Mouse (Mus musculus) lung, embryonic 15.5 days (tissue): ENCODE data around the gene Scnn1a. TPM values are rescaled to one million over a fixed set of nuclear protein-coding genes. Genes with fewer than 3 reads are reported as not detected.
A peak's percentile ranks its signal among the peaks of the same experiment; 100 is the strongest.
"Not testable (repeated sequence)": the region's sequence is repeated elsewhere in the genome, so short reads cannot be mapped to it uniquely, and the experiment has no call there.

Experiments
- ATAC-seq: fragments of 200-750 bp; cut with Nextera tagmentation; 2 replicates; pipeline ENCODE4 v1.8.0; 2017; ENCODE audit warnings: moderate number of reproducible peaks, borderline replicate concordance; ENCODE audit not compliant: low FRiP score, low TSS enrichment; ENCODE audit errors: extremely low read depth
- H3K27ac ChIP-seq: fragments of 300-500 bp; sonication (generic); 2 replicates; pipeline ENCODE4 v1.5.1; 2015; ENCODE audit warnings: moderate library complexity, mild to moderate bottlenecking, inconsistent platforms
- H3K27me3 ChIP-seq: fragments of 300-500 bp; sonication (generic); 2 replicates; pipeline ENCODE4 v1.6.1; 2015; ENCODE audit warnings: inconsistent platforms
- H3K36me3 ChIP-seq: fragments of 300-500 bp; sonication (generic); 2 replicates; pipeline ENCODE4 v1.6.1; 2015; ENCODE audit warnings: inconsistent platforms
- H3K4me1 ChIP-seq: fragments of 300-500 bp; sonication (generic); 2 replicates; pipeline ENCODE4 v1.6.1; 2015; ENCODE audit warnings: inconsistent platforms
- H3K4me2 ChIP-seq: fragments of 300-500 bp; sonication (generic); 2 replicates; pipeline ENCODE4 v1.6.1; 2015; ENCODE audit warnings: inconsistent platforms, mild to moderate bottlenecking, moderate library complexity
- H3K4me3 ChIP-seq: fragments of 300-500 bp; sonication (generic); 2 replicates; pipeline ENCODE4 v1.5.1; 2015; ENCODE audit warnings: mild to moderate bottlenecking, inconsistent platforms
- H3K9ac ChIP-seq: fragments of 300-500 bp; sonication (generic); 2 replicates; pipeline ENCODE4 v1.6.1; 2015; ENCODE audit warnings: inconsistent platforms
- H3K9me3 ChIP-seq: fragments of 300-500 bp; sonication (generic); 2 replicates; pipeline ENCODE4 v1.6.1; 2016; ENCODE audit warnings: inconsistent platforms
- WGBS: fragments of 180-500 bp; shearing (Covaris S2); methylation state at CpG from one replicate; pipeline ENCODE4 v1.1.7; 2015; 5-methylcytosine and 5-hydroxymethylcytosine counted together
- polyA plus RNA-seq: library from polyadenylated mRNA; unstranded; fragments of >200 nt; fragmentation: Nextera tagmentation; extraction: Ambion mirVana; gene quantifications from 2 replicates; pipeline ENCODE4 v1.2.1, GENCODE M21; 2015

Scnn1a gene
- polyA plus RNA-seq, 1 experiment from 2014 or later, result 5.8 TPM

DNA sequence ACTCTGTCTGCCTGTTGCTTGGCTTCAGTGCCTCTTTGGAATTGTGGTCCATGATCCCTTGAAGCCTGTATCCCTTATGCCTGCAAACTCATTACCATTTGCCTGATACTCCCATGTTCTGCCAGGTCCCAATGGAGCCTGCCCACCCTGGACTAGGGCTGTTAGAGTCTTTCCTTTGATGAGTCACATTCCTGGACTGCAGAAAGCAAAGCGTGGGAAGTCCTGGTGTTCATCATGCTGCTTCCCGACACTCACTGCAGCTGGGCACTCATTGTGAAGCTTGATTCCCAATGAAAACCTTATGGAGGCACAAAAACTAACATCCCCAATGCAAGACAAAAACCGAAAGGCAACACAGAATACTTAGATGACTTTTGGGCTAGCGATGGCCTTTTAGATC, 29.1 kb upstream of the Scnn1a start:
- Histone ChIP-seq H3K9ac (no peak overlapping the region), H3K4me1 (peaks cover 3% of the 10 kb centered on the region; the same call in 1 of the 2 replicates), H3K36me3 (no peaks in the 10 kb centered on the region), H3K27me3 (no peaks in the 10 kb centered on the region), H3K9me3 (no peaks in the 10 kb centered on the region), H3K4me3 (no peak overlapping the region), H3K27ac (no peak overlapping the region), H3K4me2 (no peak overlapping the region)
- no peak for ATAC-seq
- WGBS, result 73% methylated on average over 4 of the region's 4 CpGs

- ATAC-seq, result no peak
- Histone ChIP-seq H3K9me3 (no peaks in the 10 kb centered on the region), H3K4me3 (no peak overlapping the region), H3K27me3 (no peaks in the 10 kb centered on the region), H3K36me3 (no peaks in the 10 kb centered on the region), H3K4me1 (peaks cover 3% of the 10 kb centered on the region; the same call in 1 of the 2 replicates), H3K4me2 (no peak overlapping the region), H3K27ac (no peak overlapping the region), H3K9ac (no peak overlapping the region)
- WGBS, result 84% methylated on average over 7 of the region's 7 CpGs
Observed at GRCm38 (mm10) chr6:125292256-125292655, 28.2 kb upstream of the Scnn1a start.

DNA sequence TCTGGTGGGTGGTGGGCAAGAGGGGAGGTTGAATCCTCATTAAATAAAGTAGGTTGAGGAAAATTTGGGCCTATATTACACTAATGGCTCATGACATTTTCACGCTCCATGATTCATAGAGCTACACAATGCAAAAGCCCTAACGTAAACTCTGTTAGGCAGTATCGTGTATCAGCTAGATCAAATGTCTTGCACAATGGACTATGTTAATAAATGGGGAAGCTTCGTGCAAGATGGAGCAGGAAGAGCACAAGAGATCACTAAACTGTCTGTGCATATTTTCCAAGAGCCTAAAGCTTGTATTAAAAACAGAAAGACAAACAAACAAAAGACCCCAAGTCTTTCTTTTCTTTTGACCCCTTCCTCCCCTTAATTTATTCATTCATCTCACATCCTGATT, 26.4 kb upstream of the Scnn1a start:
- WGBS, result 64% methylated on average over 4 of the region's 4 CpGs
- Histone ChIP-seq H3K4me3 (no peak overlapping the region), H3K36me3 (no peaks in the 10 kb centered on the region), H3K4me2 (no peak overlapping the region), H3K27me3 (no peaks in the 10 kb centered on the region), H3K27ac (no peak overlapping the region), H3K9ac (no peak overlapping the region), H3K4me1 (no peaks in the 10 kb centered on the region), H3K9me3 (no peaks in the 10 kb centered on the region)
- ATAC-seq, result no peak

GRCm38 (mm10) chr6:125297149-125297820, 23.2 kb upstream of the Scnn1a start:
- Histone ChIP-seq H3K27ac (no peak overlapping the region), H3K27me3 (no peaks in the 10 kb centered on the region), H3K9me3 (no peaks in the 10 kb centered on the region), H3K4me1 (peaks cover 5% of the 10 kb centered on the region), H3K4me3 (no peak overlapping the region), H3K4me2 (no peak overlapping the region), H3K36me3 (no peaks in the 10 kb centered on the region), H3K9ac (no peak overlapping the region)
- 65% methylated on average over 5 of the region's 5 CpGs for WGBS
- ATAC-seq, result no peak

DNA sequence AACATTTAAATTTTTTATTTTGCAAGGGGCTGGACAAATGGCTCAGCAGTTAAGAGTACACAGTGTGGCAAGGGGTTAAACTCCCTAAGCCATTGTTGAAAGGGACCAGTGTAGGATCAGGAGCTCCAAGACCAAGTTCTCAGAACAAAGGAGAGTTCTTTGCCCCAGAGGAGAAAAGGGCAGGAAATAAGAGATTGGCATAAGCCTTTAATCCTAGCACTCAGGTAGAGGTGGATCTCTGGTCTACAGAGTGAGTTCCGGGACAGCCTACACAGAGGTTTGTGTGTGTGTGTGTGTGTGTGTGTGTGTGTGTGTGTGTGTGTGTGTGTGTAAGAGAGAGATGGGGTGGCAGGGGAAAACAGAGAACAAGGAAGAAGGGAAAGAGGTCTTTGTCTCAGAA, 19.5 kb upstream of the Scnn1a start:
- Histone ChIP-seq H3K36me3 (0 out of 2 replicates have a peak, but pooled peaks cover 6% of the 10 kb centered on the region), H3K4me3 (no peak overlapping the region), H3K27me3 (no peaks in the 10 kb centered on the region), H3K4me2 (no peak overlapping the region), H3K27ac (no peak overlapping the region), H3K9me3 (no peaks in the 10 kb centered on the region), H3K4me1 (peaks cover 17% of the 10 kb centered on the region), H3K9ac (no peak overlapping the region)
- 83% methylated on average over 1 of the region's 1 CpGs for WGBS
- ATAC-seq, result no peak

DNA sequence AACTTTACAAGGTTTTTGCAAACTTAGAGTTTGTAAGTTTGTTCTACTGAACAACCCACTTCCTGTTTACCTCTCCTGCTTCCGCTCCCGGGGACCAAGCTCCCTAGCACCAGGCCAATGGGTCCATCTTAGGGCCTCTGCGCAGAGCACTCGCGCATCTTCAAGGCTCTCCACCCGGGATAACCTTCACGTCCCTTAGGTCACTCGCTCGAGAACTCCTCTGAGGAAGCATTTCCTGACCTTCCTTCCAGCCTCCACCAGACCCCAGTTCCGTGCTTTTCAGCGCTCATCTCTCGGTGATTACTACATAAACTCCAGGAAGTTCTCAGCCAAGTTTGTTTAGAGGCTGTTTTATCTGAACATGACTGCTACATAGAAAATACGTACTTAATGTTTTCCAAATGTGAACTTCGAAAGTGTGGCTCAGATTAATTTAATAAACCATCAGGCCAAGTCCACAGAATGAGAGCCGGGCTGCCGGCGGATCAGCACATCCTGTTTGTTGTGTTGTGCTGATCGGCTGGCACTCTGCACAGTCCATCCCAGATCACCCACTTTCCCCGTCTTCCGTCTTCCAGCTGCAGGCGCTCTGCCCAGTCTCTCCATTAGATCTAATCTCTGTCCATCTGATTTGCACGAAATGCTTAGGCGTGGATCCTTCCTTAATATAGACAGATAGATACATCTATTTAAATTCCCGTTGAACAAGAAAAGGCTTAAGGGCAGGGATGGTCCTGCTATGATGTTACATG, 18.1 kb upstream of the Scnn1a start:
- Histone ChIP-seq H3K4me2 (peak overlapping the region; percentile 21; the same call in 1 of the 2 replicates), H3K9me3 (no peaks in the 10 kb centered on the region), H3K9ac (no peak overlapping the region), H3K27me3 (no peaks in the 10 kb centered on the region), H3K4me3 (no peak overlapping the region), H3K36me3 (peaks cover 20% of the 10 kb centered on the region), H3K27ac (peak overlapping the region; percentile 80), H3K4me1 (peaks cover 17% of the 10 kb centered on the region)
- no peak for ATAC-seq
- WGBS, result 43% methylated on average over 24 of the region's 24 CpGs

DNA sequence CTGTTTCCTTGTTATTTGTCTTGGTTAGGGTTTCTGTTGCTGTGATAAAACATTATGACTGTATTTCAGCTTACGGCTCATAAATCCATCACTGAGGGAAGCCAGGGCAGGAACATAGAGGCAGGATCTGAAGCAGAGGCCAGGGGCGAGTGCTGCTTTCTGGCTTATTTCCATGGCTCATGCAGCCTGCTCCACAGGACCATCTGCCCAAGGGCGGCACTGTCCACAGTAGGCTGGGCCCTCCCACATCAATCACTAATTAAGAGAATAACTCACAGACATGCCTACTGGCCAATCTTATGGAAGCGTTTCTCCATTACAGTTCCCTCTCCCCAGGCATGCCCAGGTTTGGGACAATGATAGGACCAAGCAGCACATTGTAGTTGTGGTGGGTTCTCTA, 17.2 kb upstream of the Scnn1a start:
- peak overlapping the region; percentile 80 for H3K27ac ChIP-seq
- no peak overlapping the region; the same call in 1 of the 2 replicates for H3K4me2 ChIP-seq
- H3K9me3 ChIP-seq, result no peaks in the 10 kb centered on the region
- peaks cover 25% of the 10 kb centered on the region for H3K36me3 ChIP-seq
- WGBS, result 70% methylated on average over 4 of the region's 4 CpGs
- H3K9ac ChIP-seq, result no peak overlapping the region
- ATAC-seq, result no peak
- H3K4me3 ChIP-seq, result no peak overlapping the region
- peaks cover 17% of the 10 kb centered on the region for H3K4me1 ChIP-seq
- H3K27me3 ChIP-seq, result no peaks in the 10 kb centered on the region

DNA sequence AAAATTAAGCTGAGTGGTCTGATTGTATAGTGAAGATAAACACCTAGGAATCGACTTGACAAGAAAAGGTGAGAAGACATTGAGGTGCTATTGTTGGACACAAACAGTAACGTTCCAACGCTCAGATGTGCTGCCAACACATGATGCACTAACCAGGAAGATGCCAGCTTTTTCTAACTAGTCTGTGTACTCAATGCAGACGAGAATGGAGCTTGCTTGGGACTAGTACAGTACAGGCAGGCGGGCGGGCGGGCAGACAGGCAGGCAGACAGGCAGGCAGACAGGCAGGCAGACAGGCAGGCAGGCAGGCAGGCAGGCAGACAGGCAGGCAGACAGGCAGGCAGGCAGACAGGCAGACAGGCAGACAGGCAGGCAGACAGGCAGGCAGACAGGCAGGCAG, 16.1 kb upstream of the Scnn1a start:
- not testable (repeated sequence) for H3K4me2 ChIP-seq, H3K4me3 ChIP-seq, H3K9me3 ChIP-seq, H3K9ac ChIP-seq, H3K27ac ChIP-seq, ATAC-seq, H3K27me3 ChIP-seq
- H3K36me3 ChIP-seq, result peaks cover 36% of the 10 kb centered on the region
- 81% methylated on average over 7 of the region's 7 CpGs for WGBS
- peaks cover 25% of the 10 kb centered on the region for H3K4me1 ChIP-seq

- H3K9ac ChIP-seq, result no peak overlapping the region
- peaks cover 26% of the 10 kb centered on the region for H3K4me1 ChIP-seq
- 88% methylated on average over 6 of the region's 6 CpGs for WGBS
- H3K4me2 ChIP-seq, result no peak overlapping the region
- ATAC-seq, result no peak
- H3K27me3 ChIP-seq, result no peaks in the 10 kb centered on the region
- H3K4me3 ChIP-seq, result no peak overlapping the region
- peaks cover 40% of the 10 kb centered on the region for H3K36me3 ChIP-seq
- H3K9me3 ChIP-seq, result no peaks in the 10 kb centered on the region
- no peak overlapping the region for H3K27ac ChIP-seq
Observed at GRCm38 (mm10) chr6:125305465-125305864, 15.0 kb upstream of the Scnn1a start.

DNA sequence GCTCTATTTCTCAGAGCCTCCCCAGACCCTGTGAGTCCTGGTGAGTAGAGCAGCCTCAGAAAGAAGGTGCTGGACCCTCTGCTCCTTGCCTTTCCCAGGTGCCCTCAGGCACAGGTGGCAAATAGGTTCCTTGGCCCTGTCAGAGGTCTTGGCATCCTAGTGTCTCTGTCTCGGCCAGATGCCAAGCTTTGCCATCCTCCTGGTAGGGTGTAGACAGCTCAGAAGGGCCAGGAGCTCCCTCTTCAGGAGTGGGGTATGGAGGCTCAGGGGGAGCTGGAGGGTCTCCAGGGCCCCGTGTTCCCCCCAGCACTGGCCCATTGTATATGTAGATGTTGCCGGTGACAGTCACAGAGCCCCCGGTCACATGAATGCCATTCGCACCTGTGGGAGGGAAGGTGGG, 13.4 kb upstream of the Scnn1a start:
- Histone ChIP-seq H3K9ac (no peak overlapping the region), H3K4me1 (peaks cover 32% of the 10 kb centered on the region), H3K4me2 (no peak overlapping the region), H3K36me3 (peaks cover 54% of the 10 kb centered on the region), H3K27me3 (no peaks in the 10 kb centered on the region), H3K4me3 (no peak overlapping the region), H3K27ac (no peak overlapping the region), H3K9me3 (no peaks in the 10 kb centered on the region)
- 90% methylated on average over 5 of the region's 5 CpGs for WGBS
- ATAC-seq, result no peak

GRCm38 (mm10) chr6:125308921-125309320, 11.5 kb upstream of the Scnn1a start:
- Histone ChIP-seq H3K9me3 (no peaks in the 10 kb centered on the region), H3K4me1 (peaks cover 31% of the 10 kb centered on the region), H3K4me3 (no peak overlapping the region), H3K9ac (no peak overlapping the region), H3K27ac (no peak overlapping the region), H3K27me3 (no peaks in the 10 kb centered on the region), H3K4me2 (no peak overlapping the region; the same call in 1 of the 2 replicates), H3K36me3 (peaks cover 54% of the 10 kb centered on the region)
- 25% methylated on average over 13 of the region's 13 CpGs for WGBS
- ATAC-seq, result no peak

DNA sequence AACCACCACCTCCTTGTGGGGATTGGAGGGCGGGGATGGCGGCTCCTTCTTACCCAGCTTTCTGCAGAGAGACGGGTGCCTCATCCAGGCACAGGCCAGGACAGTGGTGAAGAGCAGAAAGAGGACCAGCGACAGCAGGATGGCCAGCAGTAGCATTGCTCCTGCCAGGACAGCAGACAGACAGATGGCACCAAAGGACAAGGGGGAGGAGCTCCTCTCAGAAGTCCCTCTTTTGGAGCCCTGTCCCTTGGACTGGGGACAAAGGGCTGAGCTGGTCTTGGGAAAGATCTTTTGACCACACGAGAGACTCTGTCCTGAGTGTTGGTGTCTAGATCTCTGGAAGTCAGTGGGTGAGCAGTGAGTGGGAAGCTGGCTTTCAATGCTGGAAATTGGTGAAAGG, 11.1 kb upstream of the Scnn1a start:
- H3K36me3 ChIP-seq, result peaks cover 54% of the 10 kb centered on the region
- no peak overlapping the region for H3K4me2 ChIP-seq
- no peak overlapping the region for H3K27ac ChIP-seq
- 51% methylated on average over 5 of the region's 5 CpGs for WGBS
- H3K4me3 ChIP-seq, result no peak overlapping the region
- no peak overlapping the region for H3K9ac ChIP-seq
- H3K27me3 ChIP-seq, result no peaks in the 10 kb centered on the region
- ATAC-seq, result no peak
- no peaks in the 10 kb centered on the region for H3K9me3 ChIP-seq
- H3K4me1 ChIP-seq, result peaks cover 35% of the 10 kb centered on the region
